Mouse (Mus musculus) Patski (cell line): ENCODE measurements at regions not wholly inside any gene's neighbourhood (a gene's known extent, or its start where the extent isn't known, plus 50 kb on each side); places are given as distances from the start of the nearest gene placed in this dataset.

Experiments
- ATAC-seq: fragments of 100-300 bp; one replicate; pipeline ENCODE4 v1.8.0; 2021
- CTCF ChIA-PET: fragments of 350-600 bp; sonication (Branson Sonifier 250); formaldehyde crosslinking; loops from one replicate; lab custom pipeline; 2022; ENCODE audit warnings: inconsistent platforms; lab: Charles Lee
- POLR2A ChIA-PET: fragments of 350-600 bp; sonication (Branson Sonifier 250); formaldehyde crosslinking; loops from one replicate; lab custom pipeline; 2022; ENCODE audit warnings: antibody characterized with exemption, inconsistent platforms; lab: Charles Lee
- DNase-seq: peaks from one replicate; pipeline ENCODE4 v3.0.0-alpha.2; 2011; ENCODE audit warnings: low read depth, low spot score
- H3K27me3 ChIP-seq: fragments of 371-371 bp; one replicate; pipeline ENCODE4 v1.5.1; 2021
- CTCF ChIP-seq: fragments of 100-300 bp; IDR thresholded peaks from one replicate; pipeline ENCODE4 v1.5.1; 2021
- in situ Hi-C: fragments of 300-500 bp; cut with MboI; formaldehyde crosslinking; loops from 3 replicates; pipeline ENCODE4 v1.11.1; 2018; ENCODE audit warnings: low pct_unique_long_range_greater_than_20kb, mixed read lengths

- ChIA-PET POLR2A (interaction anchor here (0.6 kb wide), 1 partner anchor 481 kb away, joined by 3 read pairs; no protein-coding TSS in a partner anchor), CTCF (no interaction called here)
- ATAC-seq (no peak), DNase-seq (no peak)
- H3K27me3 ChIP-seq = peaks cover 39% of the 10 kb centered on the region
- TF ChIP-seq CTCF = no peak
- in situ Hi-C loops = no loop called here
These were observed 134.5 kb upstream of the Pum3 start for GRCm38 (mm10) chr19:27564086-27564485.

- H3K27me3 ChIP-seq = peaks cover 44% of the 10 kb centered on the region
- TF ChIP-seq CTCF = no peak
- ATAC-seq (no peak), DNase-seq (no peak)
- in situ Hi-C loops = no loop called here
- ChIA-PET CTCF (no interaction called here), POLR2A (interaction anchor here (0.6 kb wide), 1 partner anchor 482 kb away, joined by 3 read pairs; no protein-coding TSS in a partner anchor)
These were observed 134.0 kb upstream of the Pum3 start for GRCm38 (mm10) chr19:27563592-27563991.

DNA sequence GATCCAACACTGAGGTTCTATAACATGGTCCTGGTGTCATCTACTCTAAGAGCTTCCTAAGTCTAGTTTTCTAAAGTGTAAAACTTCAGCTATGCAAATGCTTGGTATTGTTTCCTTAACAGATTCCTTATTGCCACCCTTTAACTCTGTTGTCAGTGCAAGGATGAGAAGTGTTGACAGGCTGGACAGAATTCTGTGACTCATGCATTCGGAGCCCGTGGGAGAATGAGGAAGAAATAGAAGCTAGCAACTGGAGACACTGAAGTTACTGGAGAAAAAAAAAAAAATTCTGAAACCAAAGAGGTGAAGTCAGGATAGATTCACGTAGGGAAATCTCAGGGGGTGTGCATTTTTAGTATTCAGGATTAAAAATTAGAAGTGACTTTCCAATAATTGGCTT lies 128.6 kb upstream of the Pum3 start:
- H3K27me3 ChIP-seq = peaks cover 59% of the 10 kb centered on the region
- TF ChIP-seq CTCF = no peak
- ChIA-PET POLR2A (no interaction called here), CTCF (no interaction called here)
- no peak for DNase-seq
- no peak for ATAC-seq
- in situ Hi-C loops = no loop called here

- ChIA-PET CTCF (no interaction called here), POLR2A (interaction anchor here (0.7 to 1.1 kb wide), 2 partner anchors 86 to 726 kb away, joined by 3 to 4 read pairs; no protein-coding TSS in a partner anchor)
- ATAC-seq = no peak
- DNase-seq = no peak
- no peak for TF ChIP-seq CTCF
- peaks cover 59% of the 10 kb centered on the region for H3K27me3 ChIP-seq
- in situ Hi-C loops = no loop called here
These were observed 127.1 kb upstream of the Pum3 start for GRCm38 (mm10) chr19:27556697-27557096.

- ChIA-PET CTCF (interaction anchor here (1.4 kb wide), 1 partner anchor 13 kb away, joined by 3 read pairs; no protein-coding TSS in a partner anchor), POLR2A (no interaction called here)
- no peak for TF ChIP-seq CTCF
- no peak for DNase-seq
- in situ Hi-C loops = no loop called here
- H3K27me3 ChIP-seq = peaks cover 71% of the 10 kb centered on the region
- no peak for ATAC-seq
These were observed 125.2 kb upstream of the Pum3 start for GRCm38 (mm10) chr19:27554841-27555240.

- H3K27me3 ChIP-seq = peaks cover 77% of the 10 kb centered on the region
- no peak for DNase-seq
- ChIA-PET CTCF (no interaction called here), POLR2A (no interaction called here)
- TF ChIP-seq CTCF = no peak
- in situ Hi-C loops = no loop called here
- ATAC-seq = no peak
These were observed 123.6 kb upstream of the Pum3 start for GRCm38 (mm10) chr19:27553266-27553665.

GRCm38 (mm10) chr19:27537746-27538145 lies 108.1 kb upstream of the Pum3 start:
- ATAC-seq = no peak
- CTCF ChIA-PET = no interaction called here

DNA sequence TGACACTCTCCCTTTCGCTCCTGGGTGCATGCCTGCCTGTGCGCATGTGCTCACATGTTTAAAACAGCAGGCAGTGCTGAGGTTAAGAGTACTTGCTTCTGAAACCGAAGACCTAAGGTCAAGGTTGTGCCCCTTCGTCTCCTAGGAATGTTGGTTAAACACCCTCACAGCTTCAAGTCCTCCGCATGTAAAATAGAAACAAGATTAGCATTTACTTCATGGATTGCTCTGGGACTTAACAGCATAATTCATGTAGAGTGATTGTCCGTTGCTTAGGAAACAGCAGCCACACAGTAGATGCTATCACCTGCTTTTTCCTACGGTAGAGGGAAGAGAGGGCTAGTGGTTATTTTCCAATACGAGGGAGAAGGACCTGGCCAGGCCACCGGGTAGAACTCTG lies 107.4 kb upstream of the Pum3 start:
- in situ Hi-C loops = no loop called here
- POLR2A ChIA-PET = no interaction called here
- ATAC-seq = no peak
- no peak for TF ChIP-seq CTCF
- no peak for DNase-seq
- peaks cover 60% of the 10 kb centered on the region for H3K27me3 ChIP-seq
- CTCF ChIA-PET = no interaction called here

More at GRCm38 (mm10) chr19:27537746-27538145, 108.1 kb upstream of the Pum3 start:
- peaks cover 61% of the 10 kb centered on the region for H3K27me3 ChIP-seq
- POLR2A ChIA-PET = no interaction called here
- TF ChIP-seq CTCF = no peak
- no peak for DNase-seq
- in situ Hi-C loops = no loop called here

GRCm38 (mm10) chr19:27527940-27528558 lies 98.4 kb upstream of the Pum3 start:
- no peak for TF ChIP-seq CTCF
- ChIA-PET POLR2A (no interaction called here), CTCF (no interaction called here)
- DNase-seq = no peak
- no peak for ATAC-seq
- in situ Hi-C loops = no loop called here
- peaks cover 86% of the 10 kb centered on the region for H3K27me3 ChIP-seq

- no peak for ATAC-seq
- H3K27me3 ChIP-seq = peaks cover 88% of the 10 kb centered on the region
- in situ Hi-C loops = no loop called here
- DNase-seq = no peak
- TF ChIP-seq CTCF = no peak
- ChIA-PET POLR2A (interaction anchor here (0.6 kb wide), 1 partner anchor 594 kb away, joined by 3 read pairs; no protein-coding TSS in a partner anchor), CTCF (no interaction called here)
These were observed 89.9 kb upstream of the Pum3 start for GRCm38 (mm10) chr19:27519326-27520061.

GRCm38 (mm10) chr19:27514267-27514666 lies 84.6 kb upstream of the Pum3 start:
- peaks cover 72% of the 10 kb centered on the region for H3K27me3 ChIP-seq
- ChIA-PET POLR2A (no interaction called here), CTCF (no interaction called here)
- in situ Hi-C loops = no loop called here
- TF ChIP-seq CTCF = no peak
- DNase-seq (no peak), ATAC-seq (no peak)
